Mouse (Mus musculus) spleen, adult 18-20 months (tissue): Measurements from ENCODE around the gene Rfx2.

ENCODE experiments used
- DNase-seq, 2 experiments: peaks; one replicate each; pipeline ENCODE4 v3.0.0; 2022; ENCODE audit warnings: mixed read lengths in 2 of 2

Rfx2 gene

DNA sequence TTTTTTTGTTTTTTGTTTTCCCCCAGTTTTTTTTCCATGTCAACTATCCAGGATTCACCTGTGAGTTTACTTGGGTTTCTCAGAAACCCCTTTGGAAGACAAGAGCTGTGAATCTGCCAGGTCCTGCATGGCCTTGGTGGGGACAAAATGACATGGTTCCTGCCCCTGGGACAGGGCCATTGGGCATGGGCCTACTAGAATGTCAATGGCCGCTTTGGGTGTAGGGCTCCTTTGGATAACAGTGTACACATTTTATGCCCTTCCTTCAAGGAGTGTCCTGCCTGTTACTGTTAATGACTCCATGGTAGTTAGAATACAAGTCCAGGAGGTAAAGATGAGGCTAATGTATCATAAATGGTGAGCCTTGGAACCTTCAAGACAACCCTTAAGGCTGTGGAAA, 2.1 kb upstream of the Rfx2 start:
- no peak for DNase-seq

DNA sequence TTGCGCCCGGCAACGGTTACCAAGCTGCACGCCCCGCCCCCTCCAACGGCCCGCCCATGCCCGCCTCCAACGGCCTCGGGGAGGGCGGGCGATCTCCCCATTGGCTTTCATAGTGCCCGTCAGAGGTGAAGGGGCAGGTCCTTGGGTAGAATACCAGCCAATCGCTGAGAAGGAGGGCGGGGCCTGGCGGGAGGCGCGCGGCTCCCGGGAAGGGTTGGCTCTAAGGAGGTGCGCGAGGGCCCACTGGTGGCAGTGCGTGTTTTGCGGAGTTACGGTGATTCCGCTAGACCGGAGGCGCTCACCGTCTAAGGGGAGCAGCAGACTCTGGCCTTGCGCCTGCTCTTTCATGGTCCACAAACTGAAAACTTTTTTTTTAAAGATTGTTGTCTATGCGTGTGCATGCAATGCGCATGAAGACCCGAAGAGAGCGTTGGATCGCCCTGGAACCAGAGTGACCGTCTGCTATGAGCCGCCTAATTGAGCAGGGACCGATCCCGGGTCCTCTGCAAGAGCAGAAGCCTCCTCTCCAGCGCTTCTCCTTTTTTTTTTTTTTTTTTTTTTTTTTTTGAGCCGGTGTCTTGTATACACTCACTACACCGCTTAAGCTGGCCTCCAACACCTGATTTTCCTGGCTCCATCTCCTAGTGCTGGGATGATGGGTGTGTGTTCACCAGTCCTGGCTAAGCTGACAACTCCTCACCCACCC, 451 bp upstream of the Rfx2 start:
- DNase-seq, result peak; percentile 97 to 99

DNA sequence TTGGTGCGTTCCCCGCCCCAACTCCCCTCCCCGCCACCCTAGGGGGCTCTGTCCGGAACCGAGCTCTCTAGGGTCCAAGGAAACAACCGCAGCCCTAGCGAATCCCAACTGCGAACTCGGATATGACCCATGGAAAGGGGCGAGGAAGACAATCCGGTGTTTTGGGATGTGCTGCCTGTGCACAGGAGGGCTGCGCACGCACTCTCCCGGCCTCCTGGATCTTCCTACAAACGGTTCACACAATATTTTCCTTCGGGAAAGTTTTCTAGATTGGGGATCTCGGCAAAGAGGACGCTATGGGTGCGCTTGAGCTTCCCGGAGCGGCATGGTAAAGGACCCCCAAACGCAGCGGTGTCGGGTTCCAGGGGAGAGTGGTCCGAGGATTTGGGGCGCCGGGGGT, 1.0 kb downstream of the Rfx2 start:
- DNase-seq, result no peak

DNA sequence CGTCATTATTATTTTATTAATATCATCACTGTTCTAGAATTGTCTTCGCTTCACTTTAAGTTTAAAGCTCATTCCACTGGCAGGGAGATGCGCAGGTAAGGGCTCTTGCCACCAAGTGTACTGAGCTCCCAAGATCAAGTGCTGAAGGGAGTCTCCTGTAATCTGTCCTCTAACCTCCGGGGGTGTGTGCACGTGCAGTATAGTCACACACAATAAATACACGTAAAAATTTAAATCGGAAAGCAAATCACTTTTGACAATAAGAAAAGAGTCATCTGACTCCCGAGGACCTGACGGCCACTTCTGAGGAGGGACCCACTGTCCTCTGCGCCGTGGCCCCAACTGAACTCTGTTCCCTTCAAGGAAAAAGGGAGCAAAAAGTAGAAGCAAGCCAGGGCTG, 1.6 kb downstream of the Rfx2 start:
- DNase-seq, result no peak

DNA sequence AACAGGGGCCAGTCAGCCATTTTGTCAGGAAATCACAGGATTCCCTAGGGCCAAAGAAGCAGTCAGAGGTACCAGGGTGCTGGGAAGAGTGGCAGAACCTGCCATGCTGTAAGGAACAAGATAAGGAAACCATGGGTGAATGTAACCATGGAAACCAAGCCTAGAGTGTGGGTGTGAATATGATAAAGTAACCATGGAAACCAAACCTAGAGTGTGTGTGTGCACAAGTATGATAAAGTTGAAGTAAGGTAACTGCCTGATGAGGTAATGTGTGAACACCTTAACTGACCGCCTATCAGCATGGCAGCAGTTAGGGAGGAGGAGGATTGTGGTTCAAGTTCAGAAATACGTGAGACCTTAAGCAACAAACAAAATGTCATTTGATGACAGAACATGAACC, 4.1 kb downstream of the Rfx2 start:
- no peak for DNase-seq

DNA sequence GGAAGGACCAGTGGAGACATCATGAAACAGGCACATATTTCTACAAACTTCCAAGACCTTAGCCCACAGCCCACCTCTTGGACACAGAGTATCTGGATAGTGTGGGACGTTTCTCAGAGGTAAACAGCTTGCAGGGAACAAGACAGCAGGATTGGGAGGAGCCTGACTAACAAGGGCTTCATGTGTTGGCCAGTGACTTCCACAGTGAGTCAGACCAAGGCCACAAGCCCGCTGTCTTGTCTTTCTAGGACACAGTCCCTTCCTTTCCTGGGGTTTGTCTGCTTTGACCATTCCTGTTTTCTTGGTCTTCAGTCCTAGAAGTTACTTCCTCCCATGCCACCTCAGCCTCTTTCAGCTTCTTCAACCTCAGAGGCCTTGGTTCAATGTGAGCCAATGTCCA, 7.5 kb downstream of the Rfx2 start:
- DNase-seq, result no peak

DNA sequence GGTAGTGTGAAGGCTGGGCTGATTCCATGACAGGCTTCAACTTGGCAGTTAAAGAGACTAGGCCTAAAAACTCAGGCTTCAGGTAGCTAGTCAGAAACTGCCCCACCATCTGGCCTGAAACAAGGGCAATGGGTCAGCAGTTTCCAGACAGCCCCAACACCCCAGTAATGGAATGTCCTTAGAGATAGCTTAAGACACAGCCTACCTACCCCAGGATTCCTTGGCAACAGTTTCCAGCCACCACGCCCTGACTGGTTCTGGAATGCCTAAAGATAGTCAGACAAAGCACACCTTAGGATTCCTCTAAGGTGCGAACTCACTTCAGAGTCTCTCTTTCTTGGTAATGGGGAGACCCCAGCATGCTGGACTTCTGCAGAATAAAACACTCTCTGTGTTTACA, 8.4 kb downstream of the Rfx2 start:
- DNase-seq, result no peak

DNA sequence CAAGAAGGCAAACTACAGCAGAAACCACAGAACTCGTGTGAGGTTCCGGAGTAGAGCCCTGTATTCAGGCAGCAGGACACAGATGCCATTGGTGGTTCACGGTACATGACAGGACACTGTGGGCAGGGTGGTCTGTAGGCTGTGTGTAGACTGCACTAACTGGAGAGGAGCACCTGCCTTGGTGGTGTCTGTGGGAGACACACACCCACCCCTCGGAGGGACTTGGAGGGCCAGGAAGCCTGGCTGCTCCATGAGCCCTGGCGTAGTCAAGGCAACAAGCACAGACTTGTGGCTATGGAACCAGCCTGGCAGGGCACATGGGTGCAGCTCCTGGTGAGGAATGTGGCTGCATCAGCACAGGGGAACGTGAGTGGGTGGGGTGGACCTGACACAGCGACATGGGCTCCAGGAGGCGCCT, 11.1 kb downstream of the Rfx2 start:
- DNase-seq, result peak; percentile 13 to 39

DNA sequence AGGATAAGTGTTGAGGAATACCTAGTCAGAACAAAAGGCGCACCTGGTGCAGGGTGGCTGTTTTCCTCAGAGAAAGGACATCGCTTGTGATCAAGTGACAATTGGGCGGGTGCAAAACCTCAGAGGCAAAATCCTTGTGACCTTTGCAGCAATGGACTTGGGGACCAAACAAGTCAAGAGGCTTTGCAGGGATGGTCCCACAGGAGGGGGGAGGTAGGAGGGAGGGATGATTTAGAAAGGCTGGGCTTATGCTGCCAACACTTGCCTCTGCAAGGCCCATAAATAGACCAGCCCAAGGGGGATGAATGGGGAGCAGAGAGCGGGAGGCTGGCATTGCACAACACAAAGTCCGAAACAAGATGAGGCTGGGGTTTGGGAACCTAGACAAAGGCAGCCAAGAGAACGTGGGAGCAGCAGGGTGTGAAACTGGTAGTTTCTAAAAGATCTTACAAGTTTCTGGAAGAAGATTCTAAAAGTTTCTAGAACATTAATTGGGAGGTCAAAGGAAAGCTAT, 11.7 kb downstream of the Rfx2 start:
- no peak for DNase-seq

DNA sequence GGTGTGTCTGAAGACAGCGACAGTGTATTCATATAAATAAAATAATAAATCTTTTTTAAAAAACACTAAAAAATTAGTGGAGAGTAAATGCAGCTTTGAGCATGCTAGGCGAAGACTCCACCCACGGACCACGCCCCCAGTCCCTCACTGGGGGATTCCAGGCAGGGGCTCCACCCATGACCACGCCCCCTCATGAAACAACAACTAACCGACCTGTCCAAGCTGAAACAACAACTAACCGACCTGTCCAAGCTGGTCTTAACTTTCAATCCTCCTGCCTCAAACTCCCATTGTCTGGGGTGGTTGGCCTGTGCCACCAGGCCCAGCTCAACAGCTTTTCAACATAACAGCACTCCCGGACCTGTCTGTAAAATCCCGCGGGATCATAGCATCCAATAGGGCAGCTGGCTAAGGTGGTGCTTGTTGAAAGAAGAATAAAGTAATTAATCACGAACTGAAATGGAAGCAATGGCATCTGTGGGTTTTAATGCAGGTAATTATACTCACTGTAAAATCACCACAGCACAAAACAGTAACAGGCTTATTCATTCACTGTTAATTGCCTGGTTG, 12.7 kb downstream of the Rfx2 start:
- DNase-seq, result peak; percentile 20 to 26

DNA sequence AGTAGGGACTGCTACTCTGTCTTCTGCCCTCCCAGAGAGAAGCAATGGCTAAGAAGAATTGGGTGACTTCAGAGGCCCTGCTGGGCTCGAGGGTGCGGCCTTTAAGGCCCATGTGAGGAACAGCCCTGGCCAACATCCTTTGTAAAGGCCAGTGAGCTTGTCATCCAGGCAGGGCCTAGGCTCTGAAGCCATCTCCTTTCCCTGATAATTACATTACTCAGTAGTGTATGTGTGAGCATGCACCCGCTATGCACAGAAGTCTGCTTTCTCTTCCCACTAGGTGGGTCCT, 15.8 kb downstream of the Rfx2 start:
- DNase-seq, result no peak

DNA sequence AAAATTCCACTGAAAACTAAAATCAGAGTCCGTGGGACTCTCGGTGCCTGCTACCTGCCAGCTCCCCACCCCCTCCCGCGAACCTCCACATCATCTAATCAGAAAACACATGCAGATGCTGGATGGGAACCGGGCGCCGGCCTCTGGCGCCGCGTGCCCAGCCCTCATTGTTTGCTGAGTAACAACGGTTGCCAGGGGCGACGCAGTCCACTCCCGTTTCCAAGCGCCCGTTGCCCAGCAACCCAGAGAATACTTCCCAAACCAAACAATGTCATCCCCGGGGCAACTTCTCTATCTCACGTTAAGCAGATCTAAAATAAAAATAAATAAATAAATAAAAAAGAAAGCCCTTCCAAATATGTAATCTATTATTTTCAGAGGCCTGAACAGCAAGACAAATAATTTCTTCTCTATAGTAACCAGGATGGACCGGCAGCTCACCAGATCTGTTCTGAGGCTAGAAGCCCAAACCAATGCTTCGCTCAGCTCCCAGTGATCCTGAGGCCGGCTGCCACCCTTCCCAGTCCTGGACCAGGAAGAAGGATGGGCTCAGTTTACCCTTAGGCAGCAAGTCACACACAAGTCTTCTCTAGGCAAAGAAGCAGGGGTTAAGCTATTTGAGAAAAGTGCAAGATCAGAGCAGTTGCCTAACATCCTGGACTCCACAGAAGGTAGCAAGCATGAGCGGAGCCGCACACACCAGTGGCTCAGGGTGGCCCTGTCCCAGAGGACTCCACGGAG, 16.3 kb downstream of the Rfx2 start:
- peak in 1 of 2 experiments; percentile 23 for DNase-seq

DNA sequence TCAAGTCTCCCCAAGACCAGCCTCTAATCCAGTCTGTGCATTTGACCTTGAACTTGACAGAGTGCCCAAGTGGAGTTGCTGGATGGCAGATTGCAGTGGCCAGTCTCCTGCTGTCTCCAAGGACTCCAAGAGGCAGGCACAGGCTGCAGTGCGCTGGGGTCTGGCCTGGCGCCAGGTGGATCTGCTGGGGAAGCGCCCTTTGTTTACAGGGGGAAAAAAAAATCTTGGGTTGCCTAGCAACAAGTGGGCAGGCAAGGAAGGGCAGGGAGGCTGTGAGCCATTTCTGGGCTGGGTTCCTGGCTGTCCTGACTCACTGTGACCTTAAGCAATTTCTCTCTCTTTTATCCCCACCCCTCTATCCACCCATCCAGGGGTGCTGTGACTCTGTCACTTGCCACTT, 20.6 kb downstream of the Rfx2 start:
- peak in 1 of 2 experiments; percentile 18 for DNase-seq

DNA sequence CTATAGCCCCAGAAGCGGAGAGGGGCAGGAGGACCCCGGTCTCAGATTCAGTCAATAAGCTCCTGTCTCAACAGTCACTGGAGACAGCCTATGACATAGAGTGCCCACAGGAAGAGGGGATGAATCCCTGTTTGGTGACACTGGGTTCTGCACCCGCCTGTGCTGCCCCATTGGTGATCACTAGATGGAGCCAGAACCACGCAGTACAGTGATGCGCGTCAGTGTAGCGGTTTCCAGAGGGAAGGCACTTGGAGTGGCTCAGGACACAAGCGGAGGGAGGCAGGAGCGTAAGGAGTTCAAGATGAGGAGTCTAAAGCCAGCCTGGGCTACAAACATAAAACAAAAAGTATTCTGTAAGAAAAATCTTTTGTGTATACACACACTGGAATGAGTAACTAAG, 22.3 kb downstream of the Rfx2 start:
- DNase-seq, result peak; percentile 30 to 59

DNA sequence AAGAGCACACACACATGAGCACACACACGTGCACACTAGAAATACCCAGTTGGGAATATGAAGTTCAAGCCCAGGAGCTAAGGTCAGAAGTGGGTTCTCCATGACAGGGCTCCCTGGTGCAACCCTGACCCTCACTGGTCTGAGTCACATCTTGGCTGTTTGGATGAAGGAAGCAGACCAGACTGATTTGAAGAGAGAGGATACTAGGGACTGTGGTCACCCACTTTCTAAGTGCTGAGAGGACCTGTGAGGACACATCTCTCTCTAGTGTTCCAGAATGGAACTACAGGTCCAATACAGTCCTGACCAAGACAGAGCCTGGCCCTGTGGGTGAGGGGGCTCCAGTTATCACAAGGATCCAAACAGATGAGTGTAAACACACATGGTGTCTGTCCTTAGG, 25.0 kb downstream of the Rfx2 start:
- DNase-seq, result no peak

DNA sequence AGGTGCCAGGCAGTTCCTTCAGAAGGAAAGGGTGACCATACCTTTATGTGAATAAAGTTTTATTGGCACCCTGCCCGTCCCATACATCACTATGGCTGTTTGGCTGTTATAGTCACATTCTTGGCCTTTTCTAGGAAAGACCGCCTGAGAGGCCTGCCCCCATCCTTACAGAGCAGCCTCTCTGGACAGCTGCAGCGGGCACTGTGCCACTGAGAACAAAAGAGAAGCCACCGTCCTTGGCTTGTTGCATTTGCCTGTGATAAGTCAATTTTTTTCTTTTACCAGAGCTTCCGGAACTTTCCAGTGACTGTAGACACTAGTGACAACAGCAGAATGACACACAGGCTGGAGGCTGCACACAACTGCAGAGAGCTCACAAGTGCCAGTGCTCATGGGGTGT, 25.9 kb downstream of the Rfx2 start:
- DNase-seq, result no peak

DNA sequence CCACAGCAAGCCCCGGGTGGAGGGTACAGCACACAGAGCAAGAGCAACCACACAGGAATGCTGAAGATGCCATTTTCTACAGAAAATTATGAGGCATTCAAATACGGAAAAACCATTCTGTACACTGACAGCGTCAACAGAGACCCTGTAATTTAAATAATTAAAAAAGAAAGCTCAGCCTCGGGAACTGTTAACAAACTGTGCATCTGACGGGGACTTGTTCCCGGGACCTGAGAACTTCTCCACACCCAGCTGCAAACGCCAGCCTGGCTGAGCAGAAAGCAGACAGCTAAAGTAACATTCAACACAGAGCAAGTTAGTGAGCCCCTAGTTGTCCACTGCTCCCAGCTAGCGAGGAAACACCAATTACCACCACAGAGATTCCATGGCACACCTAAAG, 28.7 kb downstream of the Rfx2 start:
- no peak for DNase-seq

DNA sequence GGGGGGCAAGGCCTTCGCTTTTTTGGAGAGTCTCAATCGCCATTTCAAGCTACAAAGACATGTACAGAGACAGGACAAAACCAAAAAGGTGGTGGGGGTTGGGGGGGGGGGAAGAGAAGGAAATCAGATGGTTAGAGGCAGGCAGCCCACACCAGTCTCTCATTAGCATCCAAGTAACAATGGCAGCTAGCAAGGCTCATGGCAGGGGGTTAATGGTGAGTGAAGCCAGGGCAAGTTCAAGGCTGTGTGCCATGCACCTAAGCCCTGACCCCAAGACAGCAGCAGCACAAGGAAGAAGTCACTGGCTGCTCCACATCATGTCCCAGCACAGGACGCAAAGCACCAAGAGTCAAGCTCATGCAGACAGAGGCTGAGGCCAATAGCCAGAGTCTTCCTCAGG, 31.5 kb downstream of the Rfx2 start:
- DNase-seq, result no peak

DNA sequence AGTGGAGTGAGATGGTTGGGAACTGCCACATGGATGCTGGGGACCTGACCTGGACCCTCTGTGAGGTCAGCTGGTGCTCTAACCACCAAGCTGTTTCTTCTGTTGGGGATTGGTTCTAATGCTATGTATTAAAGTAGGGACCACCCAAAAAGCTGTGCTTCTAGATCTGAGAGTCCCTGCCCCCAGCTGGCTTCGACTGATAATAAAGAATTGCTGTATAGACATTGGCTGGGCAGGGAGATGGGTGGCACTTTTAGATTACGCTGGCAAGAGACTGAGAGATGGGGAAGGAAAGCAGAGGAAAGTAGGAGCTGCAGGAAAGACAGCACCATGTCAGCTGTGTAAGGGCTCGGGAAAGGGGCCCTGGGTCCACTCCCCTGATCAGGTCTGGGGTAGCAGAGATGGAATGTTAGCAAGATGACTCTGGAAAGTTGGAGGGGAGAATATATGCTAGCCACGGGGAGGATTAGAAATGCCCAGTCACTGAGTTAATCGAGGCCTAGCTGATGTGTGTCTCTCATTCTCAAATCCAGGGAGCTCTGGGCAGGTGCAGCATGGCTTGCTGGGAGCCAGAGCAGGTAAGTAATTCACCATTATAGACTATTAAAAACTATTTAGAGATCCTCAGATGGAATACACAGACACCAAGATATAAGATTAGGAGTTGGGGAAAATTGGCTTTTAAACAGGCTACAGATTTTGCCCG, 37.0 kb downstream of the Rfx2 start:
- no peak for DNase-seq

DNA sequence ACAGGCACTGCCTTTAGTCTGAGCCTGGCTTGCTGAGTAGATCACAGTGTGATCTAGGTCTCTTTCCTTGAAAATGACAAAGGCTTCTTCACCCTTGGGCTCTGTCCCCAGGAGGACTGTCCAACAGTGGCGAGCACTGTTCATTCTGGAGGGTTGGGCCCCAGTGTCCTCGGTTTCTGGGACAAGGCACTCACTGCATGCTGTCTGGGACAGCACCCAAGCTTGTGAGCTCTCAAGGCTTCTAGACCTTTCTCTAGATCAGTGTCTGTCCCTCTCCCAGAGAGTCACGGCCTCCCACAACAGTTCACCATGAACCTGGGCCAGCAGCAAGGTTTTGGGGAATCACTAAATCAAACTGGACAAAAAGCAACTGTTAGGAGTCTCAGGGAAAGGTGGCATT, 38.2 kb downstream of the Rfx2 start:
- DNase-seq, result no peak

DNA sequence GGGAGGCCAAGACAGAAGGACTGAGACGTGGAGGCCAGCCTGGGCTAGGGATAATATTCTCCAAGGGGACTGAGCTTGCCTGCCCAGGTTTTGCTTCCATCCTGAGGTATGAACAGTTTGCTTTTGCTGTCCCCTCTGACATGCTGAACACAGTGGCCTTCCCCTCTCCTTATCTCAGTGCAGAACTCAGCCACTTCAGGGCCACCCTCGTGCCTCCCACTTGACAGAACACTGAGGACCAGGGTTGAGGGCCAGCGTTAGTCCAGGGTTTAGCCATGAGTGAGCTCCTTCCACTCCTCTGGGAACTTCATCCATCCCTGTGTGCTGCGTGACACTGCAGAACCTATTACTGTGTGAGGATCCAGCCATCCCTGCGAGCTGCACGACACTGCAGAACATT, 41.5 kb downstream of the Rfx2 start:
- DNase-seq, result no peak

DNA sequence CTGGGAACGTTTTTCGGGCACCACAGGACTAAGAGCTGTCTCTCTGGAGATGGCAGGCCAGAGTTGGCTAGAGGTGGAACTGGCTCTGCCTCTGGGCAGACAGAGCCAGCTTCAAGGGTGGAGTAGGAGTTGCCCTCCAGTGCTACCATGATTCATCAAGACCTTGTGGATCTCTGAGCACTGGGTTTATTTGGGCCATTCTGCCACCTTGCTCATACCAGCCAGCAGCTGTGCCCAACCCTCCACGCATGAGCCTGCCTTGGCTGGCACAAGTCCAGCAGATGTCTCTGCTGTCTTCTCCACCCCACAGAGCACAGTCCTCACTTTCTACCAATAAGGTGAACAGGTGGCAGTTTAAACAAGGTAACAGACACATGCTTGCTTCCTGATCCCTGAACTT, 41.9 kb downstream of the Rfx2 start:
- no peak for DNase-seq

DNA sequence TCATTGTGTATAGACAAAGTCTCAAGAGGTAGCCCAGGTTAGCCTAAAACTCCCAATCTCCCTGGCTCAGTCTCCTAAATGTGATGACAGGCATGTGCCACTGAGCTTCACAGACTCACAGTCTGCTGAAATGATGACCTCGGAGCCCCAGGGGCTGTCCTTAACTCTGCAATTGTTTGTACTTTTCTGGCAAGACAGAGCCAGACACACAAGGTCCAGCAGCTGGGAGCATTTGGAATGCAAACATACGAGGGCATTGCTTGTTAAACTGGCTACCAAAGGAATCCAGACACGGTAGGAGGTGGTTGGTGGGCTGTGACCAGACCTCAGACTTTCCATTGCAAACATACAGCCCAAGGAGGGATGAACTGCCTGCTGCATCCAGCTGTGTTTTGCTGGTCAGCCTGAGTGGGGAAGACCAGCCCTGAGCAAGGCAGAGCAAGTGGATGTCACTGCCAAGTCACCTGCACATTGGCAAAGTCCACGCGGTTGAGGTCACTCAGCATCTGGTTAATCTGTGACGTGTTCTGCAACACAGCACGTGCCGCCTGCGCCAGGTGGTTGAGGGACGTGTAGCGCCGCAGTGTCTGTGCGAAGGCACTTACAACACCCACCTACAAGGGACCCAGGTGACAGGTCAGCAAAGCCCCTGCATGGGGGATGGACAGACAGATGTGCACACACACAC, 50.4 kb downstream of the Rfx2 start:
- DNase-seq, result no peak
